Mouse (Mus musculus): ENCODE results near the gene Dpp6. TPM values are rescaled to one million over a fixed set of nuclear protein-coding genes. Genes with fewer than 3 reads are reported as not detected.

Gene Dpp6
- polyA plus RNA-seq, 1 experiment from 2014 or later = 3.1 TPM

- Histone ChIP-seq H3K36me3 (ENCODE audit: control insufficient read depth, insufficient read depth, low read length) (no peaks in the 10 kb centered on the region), H3K4me2 (replicated peaks; ENCODE audit: low read depth, low read length) (no peak overlapping the region), H3K27me3 (ENCODE audit: control insufficient read depth, insufficient read depth, low read length) (no peaks in the 10 kb centered on the region), H3K27ac (ENCODE audit: low read length) (no peak overlapping the region), H3K9me3 (ENCODE audit: control insufficient read depth, low read depth, low read length) (no peaks in the 10 kb centered on the region), H3K9ac (replicated peaks; ENCODE audit: low read depth, low read length) (no peak overlapping the region), H3K4me3 (ENCODE audit: low read depth, low read length) (no peak overlapping the region), H3K4me1 (ENCODE audit: control insufficient read depth, insufficient read depth, low read length) (no peaks in the 10 kb centered on the region)
- ATAC-seq (ENCODE audit: insufficient number of reproducible peaks, insufficient read depth, low FRiP score, low read depth) = no peak
- 50% methylated on average over 4 of the region's 4 CpGs for WGBS
Measured at GRCm38 (mm10) chr5:27306497-27307152, 489.6 kb downstream of the Dpp6 start.

- no peaks in the 10 kb centered on the region for H3K4me1 ChIP-seq (ENCODE audit: control insufficient read depth, insufficient read depth, low read length)
- no peak overlapping the region for H3K4me2 ChIP-seq (replicated peaks; ENCODE audit: low read depth, low read length)
- no peak for ATAC-seq (ENCODE audit: insufficient number of reproducible peaks, insufficient read depth, low FRiP score, low read depth)
- WGBS = 74% methylated on average over 2 of the region's 2 CpGs
- H3K36me3 ChIP-seq (ENCODE audit: control insufficient read depth, insufficient read depth, low read length) = no peaks in the 10 kb centered on the region
- no peaks in the 10 kb centered on the region for H3K9me3 ChIP-seq (ENCODE audit: control insufficient read depth, low read depth, low read length)
- H3K9ac ChIP-seq (replicated peaks; ENCODE audit: low read depth, low read length) = no peak overlapping the region
- H3K4me3 ChIP-seq (ENCODE audit: low read depth, low read length) = no peak overlapping the region
- H3K27ac ChIP-seq (ENCODE audit: low read length) = no peak overlapping the region
- H3K27me3 ChIP-seq (ENCODE audit: control insufficient read depth, insufficient read depth, low read length) = no peaks in the 10 kb centered on the region
Measured at GRCm38 (mm10) chr5:27310217-27310616, 493.2 kb downstream of the Dpp6 start.

GRCm38 (mm10) chr5:27316674-27317073 lies 499.7 kb downstream of the Dpp6 start:
- Histone ChIP-seq H3K4me3 (ENCODE audit: low read depth, low read length) (no peak overlapping the region), H3K27ac (ENCODE audit: low read length) (no peak overlapping the region), H3K9ac (replicated peaks; ENCODE audit: low read depth, low read length) (no peak overlapping the region), H3K27me3 (ENCODE audit: control insufficient read depth, insufficient read depth, low read length) (no peaks in the 10 kb centered on the region), H3K4me2 (replicated peaks; ENCODE audit: low read depth, low read length) (no peak overlapping the region), H3K36me3 (ENCODE audit: control insufficient read depth, insufficient read depth, low read length) (no peaks in the 10 kb centered on the region), H3K4me1 (ENCODE audit: control insufficient read depth, insufficient read depth, low read length) (no peaks in the 10 kb centered on the region), H3K9me3 (ENCODE audit: control insufficient read depth, low read depth, low read length) (no peaks in the 10 kb centered on the region)
- 13% methylated on average over 1 of the region's 1 CpGs for WGBS
- no peak for ATAC-seq (ENCODE audit: insufficient number of reproducible peaks, insufficient read depth, low FRiP score, low read depth)

- no peak overlapping the region for H3K9ac ChIP-seq (replicated peaks; ENCODE audit: low read depth, low read length)
- no peaks in the 10 kb centered on the region for H3K27me3 ChIP-seq (ENCODE audit: control insufficient read depth, insufficient read depth, low read length)
- no peak overlapping the region for H3K4me2 ChIP-seq (replicated peaks; ENCODE audit: low read depth, low read length)
- H3K9me3 ChIP-seq (ENCODE audit: control insufficient read depth, low read depth, low read length) = no peaks in the 10 kb centered on the region
- no peaks in the 10 kb centered on the region for H3K36me3 ChIP-seq (ENCODE audit: control insufficient read depth, insufficient read depth, low read length)
- no peak overlapping the region for H3K4me3 ChIP-seq (ENCODE audit: low read depth, low read length)
- no peak overlapping the region for H3K27ac ChIP-seq (ENCODE audit: low read length)
- no peaks in the 10 kb centered on the region for H3K4me1 ChIP-seq (ENCODE audit: control insufficient read depth, insufficient read depth, low read length)
- no peak for ATAC-seq (ENCODE audit: insufficient number of reproducible peaks, insufficient read depth, low FRiP score, low read depth)
Measured at GRCm38 (mm10) chr5:27317264-27317663, 500.3 kb downstream of the Dpp6 start.

GRCm38 (mm10) chr5:27317832-27318231 lies 500.8 kb downstream of the Dpp6 start:
- H3K4me2 ChIP-seq (replicated peaks; ENCODE audit: low read depth, low read length) = no peak overlapping the region
- no peaks in the 10 kb centered on the region for H3K4me1 ChIP-seq (ENCODE audit: control insufficient read depth, insufficient read depth, low read length)
- H3K36me3 ChIP-seq (ENCODE audit: control insufficient read depth, insufficient read depth, low read length) = no peaks in the 10 kb centered on the region
- no peak overlapping the region for H3K27ac ChIP-seq (ENCODE audit: low read length)
- no peaks in the 10 kb centered on the region for H3K27me3 ChIP-seq (ENCODE audit: control insufficient read depth, insufficient read depth, low read length)
- H3K4me3 ChIP-seq (ENCODE audit: low read depth, low read length) = no peak overlapping the region
- WGBS = 89% methylated on average over 1 of the region's 1 CpGs
- no peak overlapping the region for H3K9ac ChIP-seq (replicated peaks; ENCODE audit: low read depth, low read length)
- ATAC-seq (ENCODE audit: insufficient number of reproducible peaks, insufficient read depth, low FRiP score, low read depth) = no peak
- no peaks in the 10 kb centered on the region for H3K9me3 ChIP-seq (ENCODE audit: control insufficient read depth, low read depth, low read length)

- H3K9ac ChIP-seq (replicated peaks; ENCODE audit: low read depth, low read length) = no peak overlapping the region
Measured at GRCm38 (mm10) chr5:27319731-27320130, 502.7 kb downstream of the Dpp6 start.

GRCm38 (mm10) chr5:27322895-27323792 lies 506.1 kb downstream of the Dpp6 start:
- WGBS = 84% methylated on average over 3 of the region's 3 CpGs
- no peaks in the 10 kb centered on the region for H3K9me3 ChIP-seq (ENCODE audit: control insufficient read depth, low read depth, low read length)

More at GRCm38 (mm10) chr5:27319731-27320130, 502.7 kb downstream of the Dpp6 start:
- ATAC-seq (ENCODE audit: insufficient number of reproducible peaks, insufficient read depth, low FRiP score, low read depth) = no peak
- no peaks in the 10 kb centered on the region for H3K27me3 ChIP-seq (ENCODE audit: control insufficient read depth, insufficient read depth, low read length)
- no peak overlapping the region for H3K4me2 ChIP-seq (replicated peaks; ENCODE audit: low read depth, low read length)
- H3K4me1 ChIP-seq (ENCODE audit: control insufficient read depth, insufficient read depth, low read length) = no peaks in the 10 kb centered on the region
- H3K27ac ChIP-seq (ENCODE audit: low read length) = no peak overlapping the region
- no peak overlapping the region for H3K4me3 ChIP-seq (ENCODE audit: low read depth, low read length)
- 83% methylated on average over 4 of the region's 4 CpGs for WGBS
- no peaks in the 10 kb centered on the region for H3K9me3 ChIP-seq (ENCODE audit: control insufficient read depth, low read depth, low read length)
- no peaks in the 10 kb centered on the region for H3K36me3 ChIP-seq (ENCODE audit: control insufficient read depth, insufficient read depth, low read length)

DNA sequence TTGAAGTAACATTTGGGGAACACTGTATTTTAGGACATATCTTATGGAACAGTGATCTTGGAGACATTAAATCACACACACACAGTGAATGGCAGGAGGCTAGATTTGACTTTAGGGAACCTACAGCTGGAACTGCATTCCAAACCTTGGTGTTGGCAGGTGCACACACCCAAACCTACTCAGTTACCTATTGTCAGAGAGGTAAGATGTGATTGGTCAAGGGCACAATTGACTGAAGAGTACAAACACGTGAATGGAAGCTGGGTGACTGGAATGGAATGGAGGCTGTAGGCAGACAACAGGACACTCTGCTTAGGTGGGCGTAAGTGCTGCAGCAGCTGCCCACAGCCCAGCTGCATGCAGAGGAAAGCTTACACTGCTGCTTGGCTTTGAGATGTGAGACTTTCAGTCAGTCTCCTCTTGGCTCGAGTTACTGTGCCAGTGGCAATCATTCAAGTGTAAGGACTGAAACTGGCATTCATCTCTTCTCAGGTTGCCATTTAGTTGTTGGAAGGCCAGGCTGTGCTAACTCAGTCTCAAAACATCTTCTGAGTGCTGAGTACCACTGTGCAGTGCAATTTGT lies 507.4 kb downstream of the Dpp6 start:
- Histone ChIP-seq H3K4me3 (ENCODE audit: low read depth, low read length) (no peak overlapping the region), H3K9ac (replicated peaks; ENCODE audit: low read depth, low read length) (no peak overlapping the region), H3K4me2 (replicated peaks; ENCODE audit: low read depth, low read length) (no peak overlapping the region), H3K27ac (ENCODE audit: low read length) (no peak overlapping the region), H3K36me3 (ENCODE audit: control insufficient read depth, insufficient read depth, low read length) (no peaks in the 10 kb centered on the region), H3K9me3 (ENCODE audit: control insufficient read depth, low read depth, low read length) (no peaks in the 10 kb centered on the region), H3K4me1 (ENCODE audit: control insufficient read depth, insufficient read depth, low read length) (no peaks in the 10 kb centered on the region), H3K27me3 (ENCODE audit: control insufficient read depth, insufficient read depth, low read length) (no peaks in the 10 kb centered on the region)
- ATAC-seq (ENCODE audit: insufficient number of reproducible peaks, insufficient read depth, low FRiP score, low read depth) = no peak
- 49% methylated on average over 3 of the region's 3 CpGs for WGBS

More at GRCm38 (mm10) chr5:27322895-27323792, 506.1 kb downstream of the Dpp6 start:
- H3K9ac ChIP-seq (replicated peaks; ENCODE audit: low read depth, low read length) = no peak overlapping the region
- no peak for ATAC-seq (ENCODE audit: insufficient number of reproducible peaks, insufficient read depth, low FRiP score, low read depth)
- no peaks in the 10 kb centered on the region for H3K36me3 ChIP-seq (ENCODE audit: control insufficient read depth, insufficient read depth, low read length)
- H3K4me3 ChIP-seq (ENCODE audit: low read depth, low read length) = no peak overlapping the region
- no peaks in the 10 kb centered on the region for H3K27me3 ChIP-seq (ENCODE audit: control insufficient read depth, insufficient read depth, low read length)
- H3K4me2 ChIP-seq (replicated peaks; ENCODE audit: low read depth, low read length) = no peak overlapping the region
- no peaks in the 10 kb centered on the region for H3K4me1 ChIP-seq (ENCODE audit: control insufficient read depth, insufficient read depth, low read length)
- H3K27ac ChIP-seq (ENCODE audit: low read length) = no peak overlapping the region

Measured in stomach, embryonic 14.5 days (tissue).